Comparison of ENCODE assay signal across 26 mouse cellular contexts in genomic region chr5:21123081-21123480, GRCm38 (mm10).
"Had no signal": no experiment of that assay in that cellular context is flagged by ENCODE, and none has a peak within 500 bp of the region (broad histone marks: within the 10 kb centered on the region; RNA-seq: fewer than 3 reads in every experiment).

No protein-coding gene starts in this region.

- ATAC-seq: hindbrain, embryonic 16.5 days; inflammation-experienced regulatory T-cells, adult 6 months; intestine, embryonic 16.5 days had no signal

- H3K9ac ChIP-seq: heart, embryonic 13.5 days; heart, embryonic 15.5 days; hindbrain, embryonic 12.5 days; hindbrain, embryonic 14.5 days; limb, embryonic 12.5 days; liver, embryonic 13.5 days had no signal

- H3K4me1 ChIP-seq: heart, embryonic 13.5 days; heart, embryonic 15.5 days; hindbrain, embryonic 10.5 days; hindbrain, embryonic 12.5 days; limb, embryonic 10.5 days; limb, embryonic 12.5 days; liver, embryonic 13.5 days had no signal

- DNase-seq: gastrocnemius, postnatal 14 days; gastrocnemius, postnatal 36 days; heart, adult 2 months; heart, postnatal 14 days; heart, postnatal 4 days; kidney, adult 18-20 months; kidney, adult 8-10 months; kidney, postnatal 10 days; kidney, postnatal 25 days; kidney, postnatal 4 days; liver; liver, embryonic 13.5 days had no signal

- H3K27me3 ChIP-seq: heart, embryonic 13.5 days; heart, embryonic 15.5 days; hindbrain, embryonic 12.5 days; limb, embryonic 12.5 days; liver, embryonic 13.5 days had no signal

- H3K27ac ChIP-seq: heart, adult 2 months; heart, embryonic 13.5 days; heart, embryonic 15.5 days; hindbrain, embryonic 10.5 days; hindbrain, embryonic 12.5 days; hindbrain, embryonic 14.5 days; layer of hippocampus, adult 2 months; left cerebral cortex, adult 2 months; limb, embryonic 10.5 days; limb, embryonic 12.5 days; liver, embryonic 13.5 days had no signal

- H3K9me3 ChIP-seq: heart, embryonic 13.5 days; heart, embryonic 15.5 days; hindbrain, embryonic 10.5 days; hindbrain, embryonic 12.5 days; limb, embryonic 10.5 days; limb, embryonic 12.5 days; liver, embryonic 13.5 days had no signal

- H3K4me2 ChIP-seq: heart, embryonic 11.5 days; heart, embryonic 13.5 days; heart, embryonic 15.5 days; hindbrain, embryonic 12.5 days; hindbrain, embryonic 14.5 days; limb, embryonic 12.5 days; liver, embryonic 11.5 days; liver, embryonic 13.5 days had no signal

- H3K4me3 ChIP-seq: heart, adult 2 months; heart, embryonic 13.5 days; heart, embryonic 15.5 days; hindbrain, embryonic 10.5 days; hindbrain, embryonic 12.5 days; layer of hippocampus, adult 2 months; left cerebral cortex, adult 2 months; limb, embryonic 10.5 days; limb, embryonic 12.5 days; liver, embryonic 13.5 days had no signal

- H3K36me3 ChIP-seq: heart, embryonic 13.5 days; heart, embryonic 15.5 days; hindbrain, embryonic 10.5 days; hindbrain, embryonic 12.5 days; limb, embryonic 10.5 days; limb, embryonic 12.5 days; liver, embryonic 13.5 days had no signal
